ENCODE assay signal across 19 mouse cellular contexts in genomic region chr3:134578759-134579158, GRCm38 (mm10).
"Had no signal": no experiment of that assay in that cellular context is flagged by ENCODE, and none has a peak within 500 bp of the region (broad histone marks: within the 10 kb centered on the region; RNA-seq: fewer than 3 reads in every experiment).

No protein-coding gene starts in this region.

- H3K27me3 ChIP-seq: liver, embryonic 13.5 days; liver, embryonic 15.5 days; lung, embryonic 15.5 days; midbrain, embryonic 15.5 days; neural tube, embryonic 12.5 days; stomach, embryonic 15.5 days had no signal

- H3K4me1 ChIP-seq: liver, embryonic 13.5 days; liver, embryonic 15.5 days; lung, embryonic 15.5 days; midbrain, embryonic 15.5 days; neural tube, embryonic 12.5 days; stomach, embryonic 15.5 days had no signal

- H3K9ac ChIP-seq: liver, embryonic 13.5 days; liver, embryonic 15.5 days; liver, postnatal 0 days; lung, embryonic 15.5 days; midbrain, embryonic 15.5 days; neural tube, embryonic 12.5 days; stomach, embryonic 15.5 days had no signal

- H3K4me2 ChIP-seq: liver, embryonic 11.5 days; liver, embryonic 13.5 days; liver, embryonic 15.5 days; lung, embryonic 15.5 days; midbrain, embryonic 15.5 days; neural tube, embryonic 12.5 days; stomach, embryonic 15.5 days had no signal

- H3K36me3 ChIP-seq: liver, embryonic 13.5 days; liver, embryonic 15.5 days; lung, embryonic 15.5 days; midbrain, embryonic 15.5 days; neural tube, embryonic 12.5 days; stomach, embryonic 15.5 days had no signal

- DNase-seq: liver; liver, embryonic 13.5 days; liver, postnatal 0 days; lung, adult 2 months; lung, postnatal 14 days; lung, postnatal 36 days; right cerebral cortex, postnatal 14 days; thymus, adult 2 months; thymus, postnatal 25 days; thymus, postnatal 4 days had no signal

- ATAC-seq: liver, postnatal 0 days; lung, postnatal 0 days; midbrain, embryonic 15.5 days had no signal

- H3K4me3 ChIP-seq: liver, embryonic 13.5 days; liver, embryonic 15.5 days; lung, embryonic 15.5 days; midbrain, embryonic 15.5 days; neural tube, embryonic 12.5 days; stomach, embryonic 15.5 days had no signal

- H3K9me3 ChIP-seq: liver, embryonic 13.5 days; liver, embryonic 15.5 days; lung, embryonic 15.5 days; midbrain, embryonic 15.5 days; neural tube, embryonic 12.5 days; stomach, embryonic 15.5 days had no signal

- H3K27ac ChIP-seq: liver, embryonic 13.5 days; liver, embryonic 15.5 days; lung, embryonic 15.5 days; macrophage; midbrain, embryonic 15.5 days; neural tube, embryonic 12.5 days; stomach, embryonic 15.5 days; stomach, postnatal 0 days had no signal
